Comparison of ENCODE assay signal across 9 mouse cellular contexts in genomic region chr9:23083562-23083961, GRCm38 (mm10).
DNase-seq lines count a peak whose midpoint lies in the region; ATAC-seq lines count a peak whose summit lies in the region.
"Had no signal": no experiment of that assay in that cellular context is flagged by ENCODE, and none has a peak within 500 bp of the region (broad histone marks: within the 10 kb centered on the region; RNA-seq: fewer than 3 reads in every experiment).

No protein-coding gene starts in this region.

- H3K9ac ChIP-seq in hindbrain, embryonic 16.5 days (ENCODE audit: low read depth, low read length) = no peak overlapping the region; the same call in 1 of the 2 replicates

- DNase-seq in adipocyte (ENCODE audit: low spot score) = peak; percentile 77
- peak; percentile 59 to 88 for DNase-seq in cerebellum, postnatal 4 days (ENCODE audit: low spot score in 2 of 2)
- DNase-seq in gastrocnemius, postnatal 25 days = peak; percentile 73
- peak; percentile 19 for DNase-seq in left cerebral cortex, adult 11 months (ENCODE audit: low spot score)
- DNase-seq in right cerebral cortex, postnatal 36 days (ENCODE audit: low spot score in 2 of 2) = peak; percentile 12 to 16

- WGBS in hindbrain, embryonic 16.5 days = 7% methylated on average over 17 of the region's 17 CpGs

- no peaks in the 10 kb centered on the region for H3K27me3 ChIP-seq in hindbrain, embryonic 16.5 days (replicated peaks; ENCODE audit: control insufficient read depth, insufficient read depth, low read length)

- H3K4me3 ChIP-seq in hindbrain, embryonic 16.5 days (ENCODE audit: low read length) = no peak overlapping the region
- H3K4me3 ChIP-seq: myocyte had no signal

- H3K4me2 ChIP-seq in hindbrain, embryonic 16.5 days (ENCODE audit: low read length) = peak overlapping the region; percentile 41

- no peaks in the 10 kb centered on the region for H3K36me3 ChIP-seq in hindbrain, embryonic 16.5 days (ENCODE audit: control insufficient read depth, insufficient read depth, low read length)

- H3K4me1 ChIP-seq in hindbrain, embryonic 16.5 days (ENCODE audit: control insufficient read depth, insufficient read depth, low read depth, low read length) = peaks cover 10% of the 10 kb centered on the region

- no peaks in the 10 kb centered on the region for H3K9me3 ChIP-seq in hindbrain, embryonic 16.5 days (ENCODE audit: control insufficient read depth, low read length)

- peak overlapping the region; percentile 74 for H3K27ac ChIP-seq in hindbrain, embryonic 16.5 days (ENCODE audit: low read depth, low read length)

- ATAC-seq in hindbrain, embryonic 16.5 days = peak; percentile 95
- ATAC-seq in megakaryocyte-erythroid progenitor cell, adult 5-6 weeks (replicated peaks; ENCODE audit: low FRiP score, low TSS enrichment, poor library complexity, severe bottlenecking) = peak; percentile 34; the same call in 1 of the 2 replicates
- no peak for ATAC-seq in monocyte, adult 5-6 weeks (replicated peaks; ENCODE audit: insufficient number of reproducible peaks, low FRiP score, low TSS enrichment, poor library complexity, severe bottlenecking)

Comparison
In these comparisons a context has a peak if more than half of its experiments do, and no peak if none do; other contexts are left out.
1. DNase-seq: peak in every context shown above with its lines; median percentile 77 in adipocyte; 74 in cerebellum, postnatal 4 days; 73 in gastrocnemius, postnatal 25 days; 19 in left cerebral cortex, adult 11 months; 14 in right cerebral cortex, postnatal 36 days.